ENCODE assay signal across 22 mouse cellular contexts in genomic region chr13:101592355-101592754, GRCm38 (mm10).
DNase-seq lines count a peak whose midpoint lies in the region; ATAC-seq lines count a peak whose summit lies in the region.
"Had no signal": no experiment of that assay in that cellular context is flagged by ENCODE, and none has a peak within 500 bp of the region (broad histone marks: within the 10 kb centered on the region; RNA-seq: fewer than 3 reads in every experiment).

No protein-coding gene starts in this region.

- H3K4me3 ChIP-seq in forebrain, embryonic 15.5 days = no peak overlapping the region
- H3K4me3 ChIP-seq: embryonic facial prominence, embryonic 10.5 days; forebrain, embryonic 13.5 days; heart, embryonic 13.5 days; hindbrain, embryonic 12.5 days had no signal

- DNase-seq in lung, postnatal 36 days = peak; percentile 7
- no peak for DNase-seq in lung, postnatal 4 days
- DNase-seq in thymus, postnatal 4 days = no peak
- DNase-seq in kidney, postnatal 10 days = no peak
- DNase-seq: adrenal gland, adult 8-10 months; adrenal gland, postnatal 36 days; cerebellum, adult 11-12 months; cerebellum, adult 9-11 months; cerebellum, postnatal 36 days; gastrocnemius, postnatal 14 days; heart, postnatal 36 days had no signal

- H3K9ac ChIP-seq in forebrain, embryonic 15.5 days (replicated peaks) = no peak overlapping the region
- H3K9ac ChIP-seq: forebrain, embryonic 13.5 days; heart, embryonic 13.5 days; hindbrain, embryonic 12.5 days had no signal

- no peak overlapping the region for H3K27ac ChIP-seq in forebrain, embryonic 15.5 days (replicated peaks)
- H3K27ac ChIP-seq: embryonic facial prominence, embryonic 10.5 days; forebrain, embryonic 13.5 days; heart, embryonic 13.5 days; hindbrain, embryonic 12.5 days had no signal

- H3K27me3 ChIP-seq in forebrain, embryonic 15.5 days = no peaks in the 10 kb centered on the region
- H3K27me3 ChIP-seq: CH12.LX; forebrain, embryonic 13.5 days; heart, embryonic 13.5 days; hindbrain, embryonic 12.5 days; Patski had no signal

- H3K4me1 ChIP-seq in forebrain, embryonic 15.5 days = no peaks in the 10 kb centered on the region
- H3K4me1 ChIP-seq: hindbrain, embryonic 12.5 days had no signal

- no peak overlapping the region for H3K4me2 ChIP-seq in forebrain, embryonic 15.5 days (replicated peaks)
- H3K4me2 ChIP-seq: forebrain, embryonic 13.5 days; heart, embryonic 13.5 days; hindbrain, embryonic 12.5 days had no signal

- ATAC-seq in granulocyte monocyte progenitor cell, adult 5-6 weeks (replicated peaks; ENCODE audit: poor library complexity, severe bottlenecking) = peak; percentile 79
- ATAC-seq in monocyte, adult 5-6 weeks (replicated peaks; ENCODE audit: insufficient number of reproducible peaks, low FRiP score, low TSS enrichment, poor library complexity, severe bottlenecking) = peak; percentile 50
- ATAC-seq in forebrain, embryonic 15.5 days (replicated peaks) = no peak
- ATAC-seq: forebrain, embryonic 13.5 days; hindbrain, embryonic 16.5 days; inflammation-experienced regulatory T-cells, adult 6 months; Patski had no signal

- 100% methylated on average over 1 of the region's 1 CpGs for WGBS in forebrain, embryonic 15.5 days

- H3K36me3 ChIP-seq in forebrain, embryonic 15.5 days = no peaks in the 10 kb centered on the region
- H3K36me3 ChIP-seq: embryonic facial prominence, embryonic 10.5 days; heart, embryonic 13.5 days; hindbrain, embryonic 12.5 days had no signal

- no peaks in the 10 kb centered on the region for H3K9me3 ChIP-seq in forebrain, embryonic 15.5 days
- H3K9me3 ChIP-seq: embryonic facial prominence, embryonic 10.5 days; forebrain, embryonic 13.5 days; heart, embryonic 13.5 days; hindbrain, embryonic 12.5 days had no signal
